Mouse (Mus musculus) sigmoid colon, adult 10 weeks (tissue): ENCODE results near the gene Ankrd23. TPM values are rescaled to one million over a fixed set of nuclear protein-coding genes. Genes with fewer than 3 reads are reported as not detected.

Experiments
- polyA plus RNA-seq: library from polyadenylated mRNA; stranded (reverse); fragments of 350-450 nt; fragmentation: Illumina TruSeq; extraction: RNeasy Lipid Tissue Mini Kit (QIAGEN cat#74804); gene quantifications from one replicate; pipeline ENCODE4 v1.2.3, GENCODE M21; 2014; ENCODE audit warnings: low read depth, low replicate concordance

Ankrd23 gene
- 5.0 TPM for polyA plus RNA-seq

DNA sequence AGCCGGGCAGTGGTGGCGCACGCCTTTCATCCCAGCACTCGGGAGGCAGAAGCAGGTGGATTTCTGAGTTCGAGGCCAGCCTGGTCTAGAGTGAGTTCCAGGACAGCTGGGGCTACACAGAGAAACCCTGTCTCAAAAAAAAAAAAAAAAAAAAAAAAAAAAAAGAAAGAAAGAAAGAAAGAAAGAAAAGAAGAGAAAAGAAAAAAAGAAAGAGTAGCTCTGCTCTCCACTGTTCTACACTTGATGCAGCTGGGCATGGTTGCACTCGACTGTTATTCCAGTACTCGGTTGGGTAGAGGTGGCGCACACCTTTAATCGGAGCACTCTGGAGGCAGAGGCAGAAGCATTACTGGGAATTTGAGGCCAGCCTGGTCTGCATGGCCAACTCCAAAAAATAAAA, at the start of gene Ankrd23:
Gene Ankrd23 (minus strand): TSS at position 101 of the 400 bp plus-strand sequence.

DNA sequence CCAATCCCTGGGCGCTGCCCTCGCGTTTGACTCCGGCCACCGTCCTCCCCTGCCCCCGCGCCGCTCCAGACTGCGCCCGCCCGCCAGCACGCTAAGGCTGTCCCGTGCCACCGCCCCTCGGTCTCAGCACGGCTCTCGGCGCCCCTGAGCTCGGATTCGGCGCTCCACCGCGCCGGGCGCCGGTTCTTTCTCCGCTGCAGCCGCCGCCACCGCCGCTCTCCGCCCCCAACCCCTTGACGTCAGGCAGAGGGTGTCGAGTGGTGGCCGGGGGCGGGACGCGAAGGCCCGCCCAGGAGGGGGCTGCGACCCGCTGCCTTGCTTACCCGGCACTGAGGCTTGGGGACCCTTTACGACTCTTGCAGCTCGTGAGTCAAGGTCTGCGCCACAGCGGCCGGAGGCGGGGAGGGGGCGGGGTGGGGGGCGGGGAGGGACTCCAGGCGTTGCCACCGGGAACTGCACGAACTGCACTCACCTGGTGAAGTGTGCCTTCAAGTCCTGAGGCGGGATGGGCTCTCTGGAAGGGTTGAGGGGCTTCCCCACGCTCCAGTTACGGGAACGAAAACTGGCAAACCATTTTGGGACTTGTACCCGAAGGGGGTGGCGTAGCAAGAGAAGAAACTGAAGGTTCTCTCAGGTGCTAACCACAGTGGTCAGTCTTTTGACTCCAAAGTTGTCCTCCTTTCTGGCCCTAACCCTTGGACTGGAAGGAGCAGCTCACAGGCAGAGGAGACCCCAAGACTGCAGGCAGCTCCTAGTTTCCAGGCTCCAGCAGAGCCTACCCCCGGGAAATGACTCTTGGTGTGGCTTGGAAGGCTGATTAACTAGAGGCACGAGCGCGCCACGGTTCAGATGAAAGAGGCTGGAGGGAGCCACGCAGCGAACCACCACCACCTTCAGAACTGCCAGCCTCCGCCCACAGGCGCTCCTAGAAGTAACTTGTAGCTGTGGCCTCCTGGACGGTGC, 21.6 kb upstream of the Ankrd23 start, which contains the start of gene Sema4c:
Gene Sema4c (minus strand): TSS at position 319 of the 963 bp plus-strand sequence.

DNA sequence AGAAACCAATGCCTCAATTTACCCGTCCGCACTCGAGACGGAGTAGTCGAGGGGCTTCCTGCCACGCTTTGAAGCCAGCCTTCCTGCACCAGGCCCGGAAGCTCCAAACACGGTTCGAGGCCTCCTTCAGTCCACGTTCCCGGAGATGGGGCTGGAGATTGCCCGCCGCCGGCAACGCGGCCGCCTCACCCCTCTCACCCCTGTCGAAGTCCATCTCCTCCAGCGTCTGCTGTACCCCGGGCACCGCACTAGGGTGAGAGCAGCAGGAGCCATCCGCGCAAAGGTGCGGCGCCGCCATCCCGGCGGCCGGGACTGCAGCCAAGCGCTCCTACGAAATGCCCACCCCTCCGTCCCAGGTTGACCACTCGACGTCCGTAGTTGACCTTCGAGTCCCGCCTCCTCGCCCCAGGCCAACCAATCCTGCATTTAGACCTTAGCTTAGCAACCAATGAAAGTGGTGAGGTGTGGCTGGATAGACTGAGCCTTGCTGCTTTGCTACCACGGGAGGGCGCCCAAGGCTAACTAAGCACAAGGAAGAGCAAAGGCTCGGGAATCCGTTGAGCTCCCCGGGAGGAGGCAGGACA, 10.3 kb upstream of the Ankrd23 start, which contains the start of gene Ankrd39:
Gene Ankrd39 (minus strand): TSS at position 558 of the 584 bp plus-strand sequence.

DNA sequence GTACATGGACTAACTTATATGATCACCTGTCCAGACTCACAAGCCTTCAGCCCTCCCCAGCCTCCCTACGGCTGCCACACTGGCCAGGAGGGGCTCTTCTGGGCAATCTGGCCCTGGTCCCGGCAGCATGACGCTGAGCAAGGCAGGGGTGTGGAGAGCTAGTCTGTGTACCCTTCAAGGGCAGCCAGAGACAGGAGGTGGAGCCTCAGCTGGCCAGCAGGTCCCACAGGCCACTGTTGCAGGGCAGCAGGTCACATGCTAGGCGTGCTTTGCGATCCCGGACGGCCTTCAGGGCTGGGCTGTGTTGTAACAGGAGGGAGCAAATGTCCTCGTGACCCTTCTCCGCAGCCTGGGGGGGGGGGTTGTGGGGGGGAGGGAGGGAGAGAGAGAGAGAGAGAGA, 2.5 kb upstream of the Ankrd23 start, which contains the start of gene Gm42417:
Gene Gm42417 (minus strand): TSS at position 244 of the 400 bp plus-strand sequence.

DNA sequence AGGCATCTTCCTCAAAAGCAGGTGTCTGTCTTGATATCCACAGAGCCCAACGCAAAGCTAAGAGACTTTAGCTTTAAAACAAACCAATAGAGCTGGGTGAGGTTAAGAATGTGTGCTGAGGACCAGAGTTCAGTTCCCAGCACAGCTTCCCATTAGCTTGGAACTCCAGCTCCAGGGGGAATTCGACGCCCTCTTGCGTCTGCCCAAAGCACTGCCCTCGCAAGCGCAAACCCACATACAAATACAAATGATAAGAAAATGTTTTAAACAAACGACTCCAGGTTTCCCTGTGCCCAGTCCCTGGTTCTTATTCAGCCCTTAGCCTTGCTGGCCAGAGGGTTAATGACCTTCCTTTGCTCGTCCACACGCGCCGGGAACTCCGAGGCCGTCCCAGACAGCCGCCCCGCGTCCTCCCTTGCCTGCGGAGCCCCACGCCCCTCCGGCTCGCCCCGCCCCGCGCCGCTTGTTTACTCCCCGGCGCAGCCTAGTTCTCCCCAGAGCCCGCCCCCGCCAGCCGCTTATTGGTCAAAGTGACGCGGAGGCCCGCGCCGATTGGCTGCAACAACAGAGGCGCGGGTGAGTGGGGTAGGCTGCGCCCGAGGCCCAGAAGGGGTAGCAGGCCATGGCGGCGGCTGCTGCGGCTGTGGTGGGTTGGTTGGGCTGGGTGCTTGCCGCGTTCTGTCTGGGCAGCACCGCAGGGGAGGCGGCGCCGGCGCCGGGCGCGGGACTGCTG, 25.2 kb downstream of the Ankrd23 start, which contains the start of gene Cnnm3:
Gene Cnnm3 (plus strand): TSS at position 579 of the 733 bp plus-strand sequence.

Other genes with a start within 250 kb of the Ankrd23 start
- 0.50 TPM for gene Arid5a, start 229.2 kb downstream of the Ankrd23 start, polyA plus RNA-seq
- gene Kansl3, start 167.7 kb downstream of the Ankrd23 start, polyA plus RNA-seq: 25.1 TPM
- gene Fer1l5, start 164.6 kb downstream of the Ankrd23 start, polyA plus RNA-seq: not detected
- gene Lman2l, start 91.6 kb downstream of the Ankrd23 start, polyA plus RNA-seq: 7.7 TPM
- 75.3 TPM for gene Cnnm4, start 65.3 kb downstream of the Ankrd23 start, polyA plus RNA-seq
- 9.8 TPM for gene Cnnm3, start 25.0 kb downstream of the Ankrd23 start, polyA plus RNA-seq
- not detected for gene Gm42417, start 2.5 kb upstream of the Ankrd23 start, polyA plus RNA-seq
- gene Ankrd39, start 10.6 kb upstream of the Ankrd23 start, polyA plus RNA-seq: 3.0 TPM
- 0.95 TPM for gene Sema4c, start 21.5 kb upstream of the Ankrd23 start, polyA plus RNA-seq
- gene Fam178b, start 146.3 kb upstream of the Ankrd23 start, polyA plus RNA-seq: not detected
- gene Cox5b, start 154.6 kb upstream of the Ankrd23 start, polyA plus RNA-seq: 114 TPM
- gene 4933424G06Rik, start 173.3 kb upstream of the Ankrd23 start, polyA plus RNA-seq: not detected
- gene Actr1b, start 177.5 kb upstream of the Ankrd23 start, polyA plus RNA-seq: 19.0 TPM
- not detected for gene Zap70, start 224.9 kb upstream of the Ankrd23 start, polyA plus RNA-seq